Mouse (Mus musculus): ENCODE data around the gene Cacng5. TPM values are rescaled to one million over a fixed set of nuclear protein-coding genes. Genes with fewer than 3 reads are reported as not detected.

Cacng5 gene
- polyA plus RNA-seq, 1 experiment from 2014 or later = 0.02 TPM

- Histone ChIP-seq H3K36me3 (ENCODE audit: control insufficient read depth, insufficient read depth) (no peaks in the 10 kb centered on the region), H3K27ac (ENCODE audit: low read length) (no peak overlapping the region), H3K4me1 (ENCODE audit: control insufficient read depth, low read depth, low read length) (no peaks in the 10 kb centered on the region), H3K9me3 (replicated peaks; ENCODE audit: control insufficient read depth, low read length) (no peaks in the 10 kb centered on the region), H3K9ac (ENCODE audit: low read depth, low read length) (no peak overlapping the region), H3K27me3 (ENCODE audit: control insufficient read depth, insufficient read depth, low read depth, low read length) (no peaks in the 10 kb centered on the region), H3K4me3 (ENCODE audit: low read depth, low read length) (no peak overlapping the region), H3K4me2 (ENCODE audit: low read depth, low read length) (no peak overlapping the region)
- no peak for ATAC-seq (ENCODE audit: low read depth)
- 33% methylated on average over 4 of the region's 4 CpGs for WGBS (ENCODE audit: insufficient replicate concordance)
Measured at GRCm38 (mm10) chr11:107900470-107900869, 14.4 kb downstream of the Cacng5 start.

- Histone ChIP-seq H3K36me3 (ENCODE audit: control insufficient read depth, insufficient read depth) (no peaks in the 10 kb centered on the region), H3K27ac (ENCODE audit: low read length) (no peak overlapping the region), H3K9ac (ENCODE audit: low read depth, low read length) (no peak overlapping the region), H3K4me2 (ENCODE audit: low read depth, low read length) (no peak overlapping the region), H3K27me3 (ENCODE audit: control insufficient read depth, insufficient read depth, low read depth, low read length) (no peaks in the 10 kb centered on the region), H3K9me3 (replicated peaks; ENCODE audit: control insufficient read depth, low read length) (no peaks in the 10 kb centered on the region), H3K4me3 (ENCODE audit: low read depth, low read length) (no peak overlapping the region), H3K4me1 (ENCODE audit: control insufficient read depth, low read depth, low read length) (no peaks in the 10 kb centered on the region)
- WGBS (ENCODE audit: insufficient replicate concordance) = 40% methylated on average over 2 of the region's 2 CpGs
- ATAC-seq (ENCODE audit: low read depth) = no peak
Measured at GRCm38 (mm10) chr11:107898698-107899097, 16.2 kb downstream of the Cacng5 start.

GRCm38 (mm10) chr11:107895635-107896034 lies 19.2 kb downstream of the Cacng5 start:
- 50% methylated on average over 4 of the region's 4 CpGs for WGBS (ENCODE audit: insufficient replicate concordance)
- no peak overlapping the region for H3K27ac ChIP-seq (ENCODE audit: low read length)
- no peak for ATAC-seq (ENCODE audit: low read depth)
- no peak overlapping the region for H3K4me3 ChIP-seq (ENCODE audit: low read depth, low read length)
- H3K4me2 ChIP-seq (ENCODE audit: low read depth, low read length) = no peak overlapping the region
- H3K9me3 ChIP-seq (replicated peaks; ENCODE audit: control insufficient read depth, low read length) = no peaks in the 10 kb centered on the region
- no peak overlapping the region for H3K9ac ChIP-seq (ENCODE audit: low read depth, low read length)
- H3K36me3 ChIP-seq (ENCODE audit: control insufficient read depth, insufficient read depth) = no peaks in the 10 kb centered on the region
- no peaks in the 10 kb centered on the region for H3K4me1 ChIP-seq (ENCODE audit: control insufficient read depth, low read depth, low read length)
- no peaks in the 10 kb centered on the region for H3K27me3 ChIP-seq (ENCODE audit: control insufficient read depth, insufficient read depth, low read depth, low read length)

- no peak overlapping the region for H3K4me3 ChIP-seq (ENCODE audit: low read depth, low read length)
- no peaks in the 10 kb centered on the region for H3K27me3 ChIP-seq (ENCODE audit: control insufficient read depth, insufficient read depth, low read depth, low read length)
- WGBS (ENCODE audit: insufficient replicate concordance) = 65% methylated on average over 3 of the region's 3 CpGs
- no peak for ATAC-seq (ENCODE audit: low read depth)
- H3K9ac ChIP-seq (ENCODE audit: low read depth, low read length) = no peak overlapping the region
- no peaks in the 10 kb centered on the region for H3K36me3 ChIP-seq (ENCODE audit: control insufficient read depth, insufficient read depth)
- H3K4me1 ChIP-seq (ENCODE audit: control insufficient read depth, low read depth, low read length) = no peaks in the 10 kb centered on the region
- no peak overlapping the region for H3K27ac ChIP-seq (ENCODE audit: low read length)
- H3K9me3 ChIP-seq (replicated peaks; ENCODE audit: control insufficient read depth, low read length) = no peaks in the 10 kb centered on the region
- H3K4me2 ChIP-seq (ENCODE audit: low read depth, low read length) = no peak overlapping the region
Measured at GRCm38 (mm10) chr11:107891377-107891776, 23.5 kb downstream of the Cacng5 start.

GRCm38 (mm10) chr11:107887342-107887741 lies 27.5 kb downstream of the Cacng5 start:
- Histone ChIP-seq H3K27me3 (ENCODE audit: control insufficient read depth, insufficient read depth, low read depth, low read length) (no peaks in the 10 kb centered on the region), H3K9me3 (replicated peaks; ENCODE audit: control insufficient read depth, low read length) (no peaks in the 10 kb centered on the region), H3K27ac (ENCODE audit: low read length) (no peak overlapping the region), H3K9ac (ENCODE audit: low read depth, low read length) (no peak overlapping the region), H3K4me1 (ENCODE audit: control insufficient read depth, low read depth, low read length) (no peaks in the 10 kb centered on the region), H3K4me3 (ENCODE audit: low read depth, low read length) (no peak overlapping the region), H3K36me3 (ENCODE audit: control insufficient read depth, insufficient read depth) (no peaks in the 10 kb centered on the region), H3K4me2 (ENCODE audit: low read depth, low read length) (no peak overlapping the region)
- 69% methylated on average over 6 of the region's 6 CpGs for WGBS (ENCODE audit: insufficient replicate concordance)
- ATAC-seq (ENCODE audit: low read depth) = no peak

- WGBS (ENCODE audit: insufficient replicate concordance) = 59% methylated on average over 5 of the region's 5 CpGs
- Histone ChIP-seq H3K27me3 (ENCODE audit: control insufficient read depth, insufficient read depth, low read depth, low read length) (no peaks in the 10 kb centered on the region), H3K9me3 (replicated peaks; ENCODE audit: control insufficient read depth, low read length) (no peaks in the 10 kb centered on the region), H3K27ac (ENCODE audit: low read length) (no peak overlapping the region), H3K9ac (ENCODE audit: low read depth, low read length) (no peak overlapping the region), H3K36me3 (ENCODE audit: control insufficient read depth, insufficient read depth) (no peaks in the 10 kb centered on the region), H3K4me2 (ENCODE audit: low read depth, low read length) (no peak overlapping the region), H3K4me1 (ENCODE audit: control insufficient read depth, low read depth, low read length) (no peaks in the 10 kb centered on the region), H3K4me3 (ENCODE audit: low read depth, low read length) (no peak overlapping the region)
- ATAC-seq (ENCODE audit: low read depth) = no peak
Measured at GRCm38 (mm10) chr11:107876840-107877239, 38.0 kb downstream of the Cacng5 start.

GRCm38 (mm10) chr11:107875861-107876494 lies 38.9 kb downstream of the Cacng5 start:
- ATAC-seq (ENCODE audit: low read depth) = no peak
- Histone ChIP-seq H3K9ac (ENCODE audit: low read depth, low read length) (no peak overlapping the region), H3K4me1 (ENCODE audit: control insufficient read depth, low read depth, low read length) (no peaks in the 10 kb centered on the region), H3K4me3 (ENCODE audit: low read depth, low read length) (no peak overlapping the region), H3K27ac (ENCODE audit: low read length) (no peak overlapping the region), H3K4me2 (ENCODE audit: low read depth, low read length) (no peak overlapping the region), H3K9me3 (replicated peaks; ENCODE audit: control insufficient read depth, low read length) (no peaks in the 10 kb centered on the region), H3K36me3 (ENCODE audit: control insufficient read depth, insufficient read depth) (no peaks in the 10 kb centered on the region), H3K27me3 (ENCODE audit: control insufficient read depth, insufficient read depth, low read depth, low read length) (no peaks in the 10 kb centered on the region)
- 59% methylated on average over 18 of the region's 18 CpGs for WGBS (ENCODE audit: insufficient replicate concordance)

GRCm38 (mm10) chr11:107872743-107873142 lies 42.1 kb downstream of the Cacng5 start:
- Histone ChIP-seq H3K4me1 (ENCODE audit: control insufficient read depth, low read depth, low read length) (no peaks in the 10 kb centered on the region), H3K27me3 (ENCODE audit: control insufficient read depth, insufficient read depth, low read depth, low read length) (no peaks in the 10 kb centered on the region), H3K9me3 (replicated peaks; ENCODE audit: control insufficient read depth, low read length) (no peaks in the 10 kb centered on the region), H3K4me2 (ENCODE audit: low read depth, low read length) (no peak overlapping the region), H3K36me3 (ENCODE audit: control insufficient read depth, insufficient read depth) (no peaks in the 10 kb centered on the region), H3K9ac (ENCODE audit: low read depth, low read length) (no peak overlapping the region), H3K27ac (ENCODE audit: low read length) (no peak overlapping the region), H3K4me3 (ENCODE audit: low read depth, low read length) (no peak overlapping the region)
- no peak for ATAC-seq (ENCODE audit: low read depth)
- WGBS (ENCODE audit: insufficient replicate concordance) = 57% methylated on average over 6 of the region's 6 CpGs

GRCm38 (mm10) chr11:107867509-107867908 lies 47.3 kb downstream of the Cacng5 start:
- 71% methylated on average over 8 of the region's 8 CpGs for WGBS (ENCODE audit: insufficient replicate concordance)

More at GRCm38 (mm10) chr11:107867509-107867908, 47.3 kb downstream of the Cacng5 start:
- Histone ChIP-seq H3K4me1 (ENCODE audit: control insufficient read depth, low read depth, low read length) (no peaks in the 10 kb centered on the region), H3K27me3 (ENCODE audit: control insufficient read depth, insufficient read depth, low read depth, low read length) (no peaks in the 10 kb centered on the region), H3K9me3 (replicated peaks; ENCODE audit: control insufficient read depth, low read length) (no peaks in the 10 kb centered on the region), H3K4me3 (ENCODE audit: low read depth, low read length) (no peak overlapping the region), H3K36me3 (ENCODE audit: control insufficient read depth, insufficient read depth) (no peaks in the 10 kb centered on the region), H3K27ac (ENCODE audit: low read length) (no peak overlapping the region), H3K4me2 (ENCODE audit: low read depth, low read length) (no peak overlapping the region), H3K9ac (ENCODE audit: low read depth, low read length) (no peak overlapping the region)
- ATAC-seq (ENCODE audit: low read depth) = no peak

Data from liver, embryonic 16.5 days (tissue).